Mouse (Mus musculus): ENCODE measurements around the gene Fndc4. TPM values are rescaled to one million over a fixed set of nuclear protein-coding genes. Genes with fewer than 3 reads are reported as not detected.

Fndc4 gene
- polyA plus RNA-seq, 1 experiment from 2014 or later = 42.8 TPM

DNA sequence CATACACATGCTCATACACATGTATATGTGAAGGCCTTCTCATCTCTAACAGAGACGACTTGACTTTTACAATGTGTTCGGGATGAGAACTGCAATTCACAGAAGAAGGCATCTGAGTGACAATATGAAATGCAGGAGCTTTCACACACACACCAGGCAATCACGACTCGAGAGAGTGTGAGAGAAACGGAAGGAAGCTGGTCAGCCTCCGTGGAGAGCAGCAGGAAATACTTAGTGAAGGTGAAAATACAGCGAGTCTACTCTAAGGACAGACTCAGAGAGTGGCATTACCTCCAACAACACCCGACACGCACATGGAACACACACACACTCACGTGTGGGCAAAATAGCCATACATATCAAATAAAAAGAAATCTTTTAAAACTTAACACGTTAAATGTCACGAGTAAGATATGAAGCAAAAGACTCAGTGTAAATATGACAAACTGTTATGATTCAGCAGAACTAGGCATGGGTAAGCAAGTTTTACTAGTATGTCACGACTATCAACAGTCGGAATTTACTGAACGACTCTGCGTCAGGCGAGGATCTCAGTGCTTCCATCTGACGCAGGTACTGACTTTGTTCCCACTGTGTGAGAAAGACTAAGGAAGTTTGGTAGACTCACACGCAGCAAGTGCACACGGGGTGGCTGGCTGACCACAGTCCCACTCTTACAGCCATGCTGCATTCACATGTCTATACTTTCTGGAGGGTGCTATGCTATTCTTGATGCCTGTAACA, 16.5 kb downstream of the Fndc4 start:
- no peak overlapping the region for H3K4me3 ChIP-seq (ENCODE audit: low read length)
- no peak overlapping the region for H3K27ac ChIP-seq (ENCODE audit: low read depth, low read length)
- H3K27me3 ChIP-seq (ENCODE audit: control insufficient read depth, insufficient read depth, low read length) = no peaks in the 10 kb centered on the region
- no peak for ATAC-seq (ENCODE audit: low FRiP score, low TSS enrichment)
- no peaks in the 10 kb centered on the region for H3K4me1 ChIP-seq (ENCODE audit: control insufficient read depth, insufficient read depth, low read length)
- H3K36me3 ChIP-seq (ENCODE audit: control insufficient read depth, insufficient read depth, low read length) = peaks cover 61% of the 10 kb centered on the region
- H3K9me3 ChIP-seq (ENCODE audit: control insufficient read depth, low read length) = no peaks in the 10 kb centered on the region
- no peak overlapping the region for H3K9ac ChIP-seq (ENCODE audit: low read depth, low read length)
- H3K4me2 ChIP-seq (replicated peaks; ENCODE audit: low read depth, low read length) = no peak overlapping the region
- 86% methylated on average over 20 of the region's 20 CpGs for WGBS

DNA sequence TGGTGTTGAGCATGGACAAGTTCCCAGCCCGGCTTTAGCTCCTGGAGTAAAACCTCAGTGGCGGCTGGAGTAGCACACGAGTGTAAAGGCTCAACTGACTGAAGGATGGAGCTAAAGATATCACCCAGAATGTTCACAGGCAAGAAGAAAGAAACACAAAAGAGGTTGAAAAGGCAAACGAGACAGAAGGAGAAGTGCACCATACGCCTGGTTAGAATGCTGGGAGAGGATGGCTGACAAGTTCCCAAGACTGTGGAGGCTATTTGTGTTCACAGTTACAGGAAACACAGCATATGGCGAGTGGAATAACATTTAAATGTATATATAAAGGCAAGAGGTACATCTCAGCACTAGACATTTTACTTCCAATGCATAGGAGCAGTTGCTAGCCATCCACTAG, 22.9 kb downstream of the Fndc4 start:
- no peaks in the 10 kb centered on the region for H3K27me3 ChIP-seq (ENCODE audit: control insufficient read depth, insufficient read depth, low read length)
- ATAC-seq (ENCODE audit: low FRiP score, low TSS enrichment) = no peak
- no peaks in the 10 kb centered on the region for H3K4me1 ChIP-seq (ENCODE audit: control insufficient read depth, insufficient read depth, low read length)
- H3K4me2 ChIP-seq (replicated peaks; ENCODE audit: low read depth, low read length) = no peak overlapping the region
- no peaks in the 10 kb centered on the region for H3K9me3 ChIP-seq (ENCODE audit: control insufficient read depth, low read length)
- H3K4me3 ChIP-seq (ENCODE audit: low read length) = no peak overlapping the region
- peaks cover 39% of the 10 kb centered on the region for H3K36me3 ChIP-seq (ENCODE audit: control insufficient read depth, insufficient read depth, low read length)
- H3K9ac ChIP-seq (ENCODE audit: low read depth, low read length) = no peak overlapping the region
- WGBS = 92% methylated on average over 6 of the region's 6 CpGs
- no peak overlapping the region for H3K27ac ChIP-seq (ENCODE audit: low read depth, low read length)

DNA sequence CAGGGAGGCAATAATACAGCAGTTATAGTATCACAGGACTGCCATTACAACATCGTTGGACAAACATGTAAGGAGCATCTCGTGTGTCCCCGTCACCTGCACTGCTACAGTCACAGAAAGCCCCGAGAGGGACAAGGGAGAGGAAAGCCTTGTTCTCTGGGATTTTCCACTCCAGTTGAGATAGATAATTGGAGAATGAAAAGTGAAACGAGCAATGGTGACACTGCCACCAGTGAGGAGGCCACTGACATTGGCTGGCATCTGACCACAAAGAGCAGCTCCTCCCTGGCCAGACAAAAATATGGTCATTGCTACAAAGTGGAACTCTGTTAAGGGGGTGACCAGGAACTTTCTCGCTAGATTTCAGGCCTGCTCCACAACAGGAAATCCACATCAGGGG, 28.2 kb downstream of the Fndc4 start:
- Histone ChIP-seq H3K36me3 (ENCODE audit: control insufficient read depth, insufficient read depth, low read length) (peaks cover 71% of the 10 kb centered on the region), H3K4me2 (replicated peaks; ENCODE audit: low read depth, low read length) (no peak overlapping the region), H3K9me3 (ENCODE audit: control insufficient read depth, low read length) (no peaks in the 10 kb centered on the region), H3K27ac (ENCODE audit: low read depth, low read length) (no peak overlapping the region), H3K4me1 (ENCODE audit: control insufficient read depth, insufficient read depth, low read length) (no peaks in the 10 kb centered on the region), H3K27me3 (ENCODE audit: control insufficient read depth, insufficient read depth, low read length) (no peaks in the 10 kb centered on the region), H3K4me3 (ENCODE audit: low read length) (no peak overlapping the region), H3K9ac (ENCODE audit: low read depth, low read length) (no peak overlapping the region)
- 89% methylated on average over 6 of the region's 6 CpGs for WGBS
- no peak for ATAC-seq (ENCODE audit: low FRiP score, low TSS enrichment)

DNA sequence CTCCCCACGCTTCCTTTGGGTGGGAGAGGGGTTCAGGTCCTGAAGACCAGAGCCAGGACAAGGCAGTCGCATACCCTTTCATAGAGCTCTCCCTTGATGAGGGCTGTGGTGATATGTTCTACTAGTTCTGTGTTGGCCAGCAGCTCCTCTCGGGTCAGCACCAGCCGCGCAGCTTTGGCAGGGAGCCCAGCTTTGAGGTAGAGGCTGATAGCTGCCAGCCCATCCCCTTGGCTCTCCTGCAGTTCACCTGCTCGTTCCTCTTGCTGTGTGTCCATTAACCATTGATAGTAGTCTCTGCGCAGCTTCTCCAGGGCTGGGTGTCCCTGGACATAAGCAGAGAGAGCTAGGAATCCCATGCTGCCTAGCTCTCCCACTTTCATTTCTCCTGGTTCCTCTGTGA, 29.8 kb downstream of the Fndc4 start:
- WGBS = 92% methylated on average over 7 of the region's 7 CpGs
- peaks cover 67% of the 10 kb centered on the region for H3K36me3 ChIP-seq (ENCODE audit: control insufficient read depth, insufficient read depth, low read length)
- H3K27me3 ChIP-seq (ENCODE audit: control insufficient read depth, insufficient read depth, low read length) = no peaks in the 10 kb centered on the region
- no peak for ATAC-seq (ENCODE audit: low FRiP score, low TSS enrichment)
- no peak overlapping the region for H3K9ac ChIP-seq (ENCODE audit: low read depth, low read length)
- no peak overlapping the region for H3K4me2 ChIP-seq (replicated peaks; ENCODE audit: low read depth, low read length)
- H3K27ac ChIP-seq (ENCODE audit: low read depth, low read length) = no peak overlapping the region
- H3K9me3 ChIP-seq (ENCODE audit: control insufficient read depth, low read length) = no peaks in the 10 kb centered on the region
- no peaks in the 10 kb centered on the region for H3K4me1 ChIP-seq (ENCODE audit: control insufficient read depth, insufficient read depth, low read length)
- H3K4me3 ChIP-seq (ENCODE audit: low read length) = no peak overlapping the region

DNA sequence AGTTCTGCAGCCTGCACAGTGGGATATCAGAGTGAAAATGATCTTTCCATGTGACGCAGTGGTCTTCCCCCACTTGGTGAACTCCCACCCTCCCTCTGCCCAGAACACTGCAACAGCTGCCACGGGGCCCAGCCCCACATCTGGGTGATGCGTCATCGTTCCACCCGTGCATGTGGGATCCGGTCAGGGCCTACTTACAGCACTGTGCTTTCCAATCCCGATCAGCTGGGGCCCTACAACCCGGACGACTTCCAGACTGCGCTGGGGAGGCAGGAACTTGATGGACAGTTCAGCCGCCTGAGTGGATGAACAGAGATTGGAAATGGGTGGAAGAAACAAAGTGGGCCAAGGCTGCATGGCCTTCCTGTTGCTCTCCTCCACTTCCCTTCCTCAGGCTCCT, 38.3 kb downstream of the Fndc4 start:
- Histone ChIP-seq H3K36me3 (ENCODE audit: control insufficient read depth, insufficient read depth, low read length) (peaks cover 58% of the 10 kb centered on the region), H3K9ac (ENCODE audit: low read depth, low read length) (no peak overlapping the region), H3K4me3 (ENCODE audit: low read length) (no peak overlapping the region), H3K4me1 (ENCODE audit: control insufficient read depth, insufficient read depth, low read length) (no peaks in the 10 kb centered on the region), H3K27ac (ENCODE audit: low read depth, low read length) (no peak overlapping the region), H3K4me2 (replicated peaks; ENCODE audit: low read depth, low read length) (no peak overlapping the region), H3K27me3 (ENCODE audit: control insufficient read depth, insufficient read depth, low read length) (no peaks in the 10 kb centered on the region), H3K9me3 (ENCODE audit: control insufficient read depth, low read length) (no peaks in the 10 kb centered on the region)
- WGBS = 83% methylated on average over 11 of the region's 11 CpGs
- ATAC-seq (ENCODE audit: low FRiP score, low TSS enrichment) = no peak

DNA sequence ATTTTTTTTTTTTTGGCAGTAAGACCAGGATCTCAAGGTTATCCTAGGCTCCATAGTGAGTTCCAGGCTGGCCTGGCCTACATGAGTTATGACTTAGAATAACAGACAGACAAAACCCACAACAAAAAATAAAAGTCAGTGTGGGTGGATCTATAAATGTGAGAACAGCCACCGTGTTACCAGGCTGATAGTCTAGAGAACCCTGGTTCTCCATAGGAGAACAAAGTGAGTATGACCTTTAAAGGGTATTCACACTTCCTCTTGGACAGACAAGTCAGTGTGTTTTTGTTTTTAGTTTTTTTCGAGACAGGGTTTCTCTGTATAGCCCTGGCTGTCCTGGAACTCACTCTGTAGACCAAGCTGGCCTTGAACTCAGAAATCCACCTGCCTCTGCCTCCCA, 39.9 kb downstream of the Fndc4 start:
- Histone ChIP-seq H3K27me3 (ENCODE audit: control insufficient read depth, insufficient read depth, low read length) (no peaks in the 10 kb centered on the region), H3K36me3 (ENCODE audit: control insufficient read depth, insufficient read depth, low read length) (peaks cover 60% of the 10 kb centered on the region), H3K4me3 (ENCODE audit: low read length) (no peak overlapping the region), H3K27ac (ENCODE audit: low read depth, low read length) (no peak overlapping the region), H3K9me3 (ENCODE audit: control insufficient read depth, low read length) (no peaks in the 10 kb centered on the region), H3K4me2 (replicated peaks; ENCODE audit: low read depth, low read length) (no peak overlapping the region), H3K9ac (ENCODE audit: low read depth, low read length) (no peak overlapping the region), H3K4me1 (ENCODE audit: control insufficient read depth, insufficient read depth, low read length) (peaks cover 4% of the 10 kb centered on the region; the same call in 1 of the 2 replicates)
- ATAC-seq (ENCODE audit: low FRiP score, low TSS enrichment) = no peak
- 86% methylated on average over 2 of the region's 2 CpGs for WGBS

DNA sequence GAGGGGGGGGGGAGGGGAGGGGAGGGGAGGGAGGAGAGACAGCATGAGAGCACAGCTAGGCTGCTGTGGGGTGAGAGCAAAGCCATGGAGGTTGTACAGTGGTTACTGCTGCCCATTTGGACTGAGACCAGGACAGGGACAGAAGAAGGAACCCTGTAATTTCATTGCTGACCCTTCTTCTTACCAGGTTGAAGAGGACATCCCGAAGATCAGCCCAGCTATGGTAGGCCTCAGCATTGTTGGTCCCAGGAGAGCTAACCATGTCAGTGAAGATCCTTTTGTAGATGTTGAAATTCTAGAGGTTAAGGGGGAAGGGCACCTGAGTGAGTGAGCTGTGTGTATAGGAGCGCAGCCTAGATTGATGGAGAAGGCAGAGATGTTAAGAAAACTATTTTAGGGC, 40.5 kb downstream of the Fndc4 start:
- Histone ChIP-seq H3K36me3 (ENCODE audit: control insufficient read depth, insufficient read depth, low read length) (peaks cover 60% of the 10 kb centered on the region), H3K9ac (ENCODE audit: low read depth, low read length) (no peak overlapping the region), H3K27ac (ENCODE audit: low read depth, low read length) (no peak overlapping the region), H3K9me3 (ENCODE audit: control insufficient read depth, low read length) (no peaks in the 10 kb centered on the region), H3K4me2 (replicated peaks; ENCODE audit: low read depth, low read length) (no peak overlapping the region), H3K4me1 (ENCODE audit: control insufficient read depth, insufficient read depth, low read length) (peaks cover 4% of the 10 kb centered on the region; the same call in 1 of the 2 replicates), H3K4me3 (ENCODE audit: low read length) (no peak overlapping the region), H3K27me3 (ENCODE audit: control insufficient read depth, insufficient read depth, low read length) (no peaks in the 10 kb centered on the region)
- no peak for ATAC-seq (ENCODE audit: low FRiP score, low TSS enrichment)
- WGBS = 93% methylated on average over 2 of the region's 2 CpGs

DNA sequence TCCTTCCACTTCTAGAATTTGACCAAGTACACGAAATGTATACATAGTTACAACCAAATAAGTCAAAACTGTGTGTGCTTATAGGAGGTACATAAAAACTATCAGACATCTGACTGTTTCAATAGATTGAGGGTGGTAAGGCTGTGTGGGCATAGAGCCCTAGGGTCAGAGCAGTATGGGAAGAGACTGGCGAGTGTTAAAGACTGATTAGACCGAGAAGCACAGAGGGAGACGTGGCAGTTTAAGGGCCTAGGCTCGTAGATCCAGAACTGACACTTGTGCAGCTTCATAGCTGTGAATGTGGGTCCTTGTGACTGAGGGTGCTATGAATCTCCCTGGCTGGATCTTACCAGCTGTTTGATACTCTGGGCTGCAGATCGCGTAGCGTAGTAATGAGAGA, 41.0 kb downstream of the Fndc4 start:
- no peaks in the 10 kb centered on the region for H3K27me3 ChIP-seq (ENCODE audit: control insufficient read depth, insufficient read depth, low read length)
- no peak for ATAC-seq (ENCODE audit: low FRiP score, low TSS enrichment)
- WGBS = 85% methylated on average over 8 of the region's 8 CpGs
- H3K4me1 ChIP-seq (ENCODE audit: control insufficient read depth, insufficient read depth, low read length) = peaks cover 4% of the 10 kb centered on the region; the same call in 1 of the 2 replicates
- peaks cover 60% of the 10 kb centered on the region for H3K36me3 ChIP-seq (ENCODE audit: control insufficient read depth, insufficient read depth, low read length)
- H3K9ac ChIP-seq (ENCODE audit: low read depth, low read length) = no peak overlapping the region
- no peaks in the 10 kb centered on the region for H3K9me3 ChIP-seq (ENCODE audit: control insufficient read depth, low read length)
- H3K27ac ChIP-seq (ENCODE audit: low read depth, low read length) = no peak overlapping the region
- no peak overlapping the region for H3K4me3 ChIP-seq (ENCODE audit: low read length)
- no peak overlapping the region for H3K4me2 ChIP-seq (replicated peaks; ENCODE audit: low read depth, low read length)

DNA sequence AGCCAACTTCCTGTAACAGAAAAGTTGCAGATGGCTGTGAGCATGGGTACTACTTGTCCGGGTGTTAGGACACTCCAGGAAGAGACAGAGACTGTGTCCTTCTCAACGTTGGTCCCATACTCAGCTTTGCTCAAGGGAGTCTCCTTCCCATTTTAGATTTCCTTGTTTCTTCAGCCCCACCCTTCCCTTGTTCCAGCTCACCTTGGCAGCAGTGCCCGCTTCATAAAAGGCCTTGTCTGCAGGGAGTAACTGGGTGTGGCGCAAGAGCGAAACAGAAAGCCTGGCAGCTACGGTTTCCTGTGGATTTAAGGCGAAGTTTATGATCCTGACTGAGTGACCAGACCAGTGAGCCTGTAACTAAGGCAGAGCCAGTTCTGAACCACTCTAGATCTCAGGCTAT, 41.4 kb downstream of the Fndc4 start:
- H3K9ac ChIP-seq (ENCODE audit: low read depth, low read length) = no peak overlapping the region
- H3K9me3 ChIP-seq (ENCODE audit: control insufficient read depth, low read length) = no peaks in the 10 kb centered on the region
- no peaks in the 10 kb centered on the region for H3K27me3 ChIP-seq (ENCODE audit: control insufficient read depth, insufficient read depth, low read length)
- no peak for ATAC-seq (ENCODE audit: low FRiP score, low TSS enrichment)
- H3K27ac ChIP-seq (ENCODE audit: low read depth, low read length) = no peak overlapping the region
- peaks cover 60% of the 10 kb centered on the region for H3K36me3 ChIP-seq (ENCODE audit: control insufficient read depth, insufficient read depth, low read length)
- H3K4me2 ChIP-seq (replicated peaks; ENCODE audit: low read depth, low read length) = no peak overlapping the region
- H3K4me1 ChIP-seq (ENCODE audit: control insufficient read depth, insufficient read depth, low read length) = peaks cover 4% of the 10 kb centered on the region; the same call in 1 of the 2 replicates
- 77% methylated on average over 7 of the region's 7 CpGs for WGBS
- H3K4me3 ChIP-seq (ENCODE audit: low read length) = no peak overlapping the region

Measured in kidney, embryonic 14.5 days (tissue).